Mouse (Mus musculus) c-Kit-positive CD71-negative TER-119-negative erythroid progenitor cells, embryonic 14.5 days (primary cell): ENCODE measurements around the gene Zhx3.

Source experiments
- DNase-seq: peaks from one replicate; pipeline ENCODE4 v3.0.0-alpha.2; 2013; ENCODE audit warnings: low read depth

Gene Zhx3

DNA sequence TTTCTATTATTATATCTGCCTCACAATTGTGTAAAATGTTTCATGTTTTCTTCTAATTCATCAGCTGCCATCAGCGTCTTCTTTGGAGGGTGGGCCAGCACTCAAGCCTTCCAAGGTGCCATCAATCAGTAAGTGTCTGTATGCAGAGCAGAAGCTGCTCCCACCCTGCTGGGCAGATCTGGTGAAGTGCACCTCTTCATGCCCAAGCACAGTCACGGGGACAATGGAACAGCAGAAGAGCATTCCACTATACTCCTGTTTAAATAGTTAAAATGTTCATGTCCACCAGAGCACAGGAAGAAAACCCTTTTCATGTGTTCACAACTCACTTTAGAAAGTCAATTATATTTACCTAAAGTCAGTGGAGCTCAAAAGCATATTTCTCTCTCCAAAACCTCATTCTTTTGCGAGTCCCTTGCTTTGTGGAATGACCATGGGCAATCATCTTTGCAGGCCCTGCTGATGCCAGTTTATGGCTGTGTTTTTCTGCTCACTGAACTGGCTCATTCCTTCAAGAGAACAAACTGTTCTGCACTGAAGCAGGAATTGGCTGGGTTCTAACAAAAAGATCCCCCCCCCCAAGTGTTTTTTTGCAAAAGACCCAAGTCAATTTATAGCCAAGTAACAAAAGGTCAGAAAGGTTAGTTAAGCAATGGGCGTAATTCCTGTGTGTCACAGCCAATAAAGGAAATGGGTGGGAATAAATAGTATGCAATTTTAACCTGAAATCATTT is 67.8 kb downstream of the Zhx3 start:
- no peak for DNase-seq

DNA sequence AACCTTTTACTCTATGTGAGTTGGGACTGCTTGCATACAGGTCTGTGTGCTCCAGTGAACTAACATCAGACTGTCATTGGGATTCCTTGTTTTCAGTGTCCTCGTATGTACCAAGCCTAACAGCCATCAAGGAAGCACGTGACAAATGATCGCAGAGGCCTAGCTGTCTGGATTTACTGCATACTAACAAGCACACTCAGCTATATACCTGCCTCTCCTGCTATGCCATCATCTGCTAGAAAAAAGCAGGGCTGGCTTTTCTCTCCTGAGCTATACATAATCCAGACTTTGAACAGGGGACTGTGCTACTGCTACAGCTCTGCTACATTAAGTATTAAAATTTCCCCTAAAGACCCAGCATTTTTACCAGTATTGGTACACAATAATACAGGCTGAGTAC is 70.5 kb downstream of the Zhx3 start:
- no peak for DNase-seq

DNA sequence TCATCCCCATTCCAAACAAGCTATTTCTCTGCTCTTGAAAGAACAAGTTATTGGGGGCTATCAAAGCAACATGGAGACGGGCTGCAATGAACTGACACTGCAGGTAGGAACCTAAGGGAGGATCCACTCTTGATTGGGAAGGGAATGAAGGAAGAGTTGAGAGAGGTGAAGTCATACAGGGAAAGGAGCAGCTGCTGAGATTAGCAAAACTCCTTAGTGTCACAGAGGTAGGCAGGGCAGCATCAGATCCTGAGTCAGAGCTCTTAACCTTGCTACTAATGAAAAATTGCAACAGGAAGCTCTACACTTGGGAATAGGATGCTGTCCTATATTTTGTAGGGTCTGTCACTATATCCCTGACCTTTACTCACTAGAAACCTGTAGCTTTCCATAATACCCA is 71.8 kb downstream of the Zhx3 start:
- DNase-seq: no peak

- DNase-seq: no peak
Observed at GRCm38 (mm10) chr2:160798206-160798605, 74.6 kb downstream of the Zhx3 start.

DNA sequence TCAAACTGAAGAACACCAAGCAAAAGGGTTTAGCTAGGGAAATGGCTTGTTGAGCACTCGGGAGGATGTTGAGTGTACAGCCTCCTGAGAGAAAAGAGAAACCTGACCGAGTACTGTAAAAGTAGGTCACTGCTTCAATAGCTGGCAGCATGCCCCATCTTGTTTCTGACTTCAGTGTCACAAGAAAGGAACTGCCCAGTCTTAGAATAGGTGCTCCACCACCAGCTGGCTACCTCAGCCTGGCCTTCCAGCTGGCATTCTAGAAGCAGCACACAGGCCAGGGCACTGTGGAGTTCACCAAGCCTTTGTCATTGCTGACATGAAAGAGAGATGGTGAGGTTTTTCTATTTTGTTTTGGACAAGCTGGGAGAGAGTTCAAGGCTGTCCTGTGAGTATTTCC is 75.8 kb downstream of the Zhx3 start:
- no peak for DNase-seq

DNA sequence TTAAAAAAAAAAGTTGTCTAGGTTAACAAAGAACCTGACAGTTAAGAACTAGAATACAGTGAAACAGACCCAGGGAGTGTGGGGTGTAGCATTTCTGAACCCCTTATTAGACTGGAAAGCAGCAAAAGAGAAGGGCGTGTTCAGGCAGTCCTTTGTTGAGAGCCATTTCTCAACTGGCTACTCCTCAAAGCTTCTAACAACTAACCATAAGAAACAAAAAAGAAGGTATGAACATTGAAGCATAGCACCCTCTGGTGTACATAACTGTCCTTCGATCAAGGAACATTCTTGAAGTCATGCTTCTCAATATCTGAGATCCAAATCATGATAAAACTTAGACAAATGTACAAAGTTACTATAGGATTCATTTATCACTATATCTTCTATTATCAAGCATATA is 79.7 kb downstream of the Zhx3 start:
- DNase-seq: no peak

- no peak for DNase-seq
Observed at GRCm38 (mm10) chr2:160789741-160790140, 83.1 kb downstream of the Zhx3 start.

GRCm38 (mm10) chr2:160789046-160789445 is 83.8 kb downstream of the Zhx3 start:
- no peak for DNase-seq

- DNase-seq: no peak
Observed at GRCm38 (mm10) chr2:160786333-160786732, 86.5 kb downstream of the Zhx3 start.

DNA sequence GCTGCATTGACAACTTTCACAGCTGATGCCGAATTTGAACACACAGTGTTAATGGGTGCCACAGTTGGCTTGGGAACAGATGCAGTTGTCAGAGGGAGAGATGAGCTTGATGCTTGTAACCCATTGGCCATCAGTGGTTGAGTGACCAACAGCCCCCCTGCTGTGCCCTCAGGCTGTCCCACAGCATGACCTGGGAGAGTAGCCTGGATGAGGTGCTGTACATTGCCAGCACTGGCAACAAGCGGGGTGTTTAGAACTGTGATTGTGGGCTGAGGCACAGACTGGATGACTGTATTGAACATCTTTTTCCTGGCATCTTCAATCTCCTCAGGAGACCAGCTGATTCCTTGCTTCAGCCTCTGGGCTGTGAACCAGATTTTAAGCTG is 92.0 kb downstream of the Zhx3 start:
- no peak for DNase-seq

DNA sequence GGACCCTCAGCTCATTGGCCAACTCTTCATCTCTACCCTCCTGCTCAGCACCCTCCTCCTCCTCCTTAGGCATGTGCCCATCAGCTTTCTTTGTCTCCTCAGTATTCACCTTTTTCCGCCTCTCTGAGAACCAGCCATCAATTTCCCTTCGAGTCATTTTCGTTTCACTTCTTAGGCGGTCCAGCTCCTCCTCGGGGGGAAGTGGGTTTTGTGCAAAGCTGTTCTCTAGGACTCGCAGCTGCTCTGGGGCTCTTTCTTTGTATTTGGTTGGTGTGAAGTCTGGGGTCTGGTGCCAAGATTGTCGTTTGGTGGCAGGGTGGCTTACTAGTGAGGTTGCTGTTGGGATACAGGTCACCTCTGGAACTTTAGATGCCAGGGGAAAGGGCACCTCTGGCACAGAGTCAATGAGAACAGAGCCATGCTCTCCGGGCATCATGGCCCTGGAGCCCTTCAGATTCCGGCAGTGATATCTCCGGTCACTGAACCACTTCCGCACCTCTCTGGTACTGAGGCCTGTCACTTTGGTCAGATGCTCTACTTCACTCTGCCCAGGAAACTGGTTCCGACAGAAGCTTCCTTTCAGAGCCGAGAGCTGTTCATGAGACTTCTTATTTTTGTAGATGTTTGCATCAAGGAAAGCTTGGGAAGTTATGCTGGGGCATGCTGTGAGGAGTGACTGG is 92.5 kb downstream of the Zhx3 start:
- DNase-seq: no peak

GRCm38 (mm10) chr2:160778034-160778433 is 94.8 kb downstream of the Zhx3 start:
- no peak for DNase-seq

GRCm38 (mm10) chr2:160771325-160772276 is 101.2 kb downstream of the Zhx3 start:
- DNase-seq: no peak

DNA sequence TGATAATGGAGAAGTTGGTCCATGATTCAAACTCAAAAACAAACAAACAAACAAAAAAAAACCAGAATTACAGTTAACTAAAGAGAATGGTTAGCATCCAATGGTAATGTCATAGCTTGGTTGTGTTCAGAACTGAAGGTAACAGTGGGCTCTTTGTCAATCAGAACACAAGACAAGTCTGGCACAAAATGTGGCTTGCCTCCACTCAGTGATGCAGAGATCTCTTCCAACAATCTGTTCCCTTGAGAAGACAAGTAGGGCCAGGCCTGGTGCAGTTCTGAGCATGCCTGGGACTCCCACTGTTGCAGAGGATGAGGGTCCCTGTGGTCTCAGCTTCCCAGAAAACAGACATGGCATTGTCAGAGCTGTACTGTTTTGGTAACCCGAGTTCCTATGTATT is 101.9 kb downstream of the Zhx3 start:
- no peak for DNase-seq

DNA sequence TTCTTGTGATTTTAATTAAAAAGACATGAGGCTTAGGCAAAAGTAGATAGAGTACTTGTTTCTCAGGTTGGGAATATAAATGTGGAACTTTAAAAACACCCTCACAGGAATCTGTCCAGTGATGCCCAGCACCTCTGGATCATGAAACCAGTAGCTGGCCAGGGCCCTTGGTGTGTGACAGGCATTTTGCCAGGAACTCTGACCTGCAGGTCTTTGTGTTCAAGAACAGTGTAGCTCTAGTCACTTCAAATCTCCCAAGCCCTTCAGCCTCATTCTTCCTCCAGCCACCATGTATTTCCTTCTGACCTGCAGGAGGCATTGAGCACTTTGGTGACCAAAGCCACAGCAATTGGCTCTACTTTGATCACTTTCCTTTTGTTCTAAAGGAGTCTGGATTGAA is 102.4 kb downstream of the Zhx3 start:
- DNase-seq: no peak

GRCm38 (mm10) chr2:160768997-160769396 is 103.8 kb downstream of the Zhx3 start:
- no peak for DNase-seq

DNA sequence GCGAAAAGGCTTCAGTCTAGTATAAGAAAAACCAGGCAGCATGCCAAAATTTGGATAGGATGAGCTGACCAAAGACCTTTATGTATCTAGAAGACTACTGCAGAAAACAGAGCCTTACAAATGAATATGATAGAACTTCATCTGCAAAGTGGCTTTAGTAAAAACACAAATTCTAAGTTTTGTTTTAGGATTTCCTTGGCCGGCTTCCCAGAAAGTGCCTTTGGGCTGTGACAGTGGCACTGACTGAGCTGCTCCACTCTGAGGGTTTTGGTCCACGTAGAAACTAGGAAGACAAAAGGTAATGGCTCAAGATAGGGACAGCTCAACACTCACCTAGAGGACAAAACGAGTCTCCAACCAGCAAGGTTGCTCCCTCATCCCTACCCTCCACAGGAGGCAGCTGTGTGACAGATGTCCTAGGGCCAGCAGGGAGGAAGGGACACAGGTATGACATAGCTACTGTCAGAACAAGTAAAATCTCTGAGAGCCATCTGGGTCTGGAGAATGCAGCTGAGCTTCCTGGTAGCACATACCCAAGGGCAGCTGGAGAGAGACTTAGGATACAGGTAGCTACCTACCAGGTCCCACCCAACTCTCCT is 104.6 kb downstream of the Zhx3 start:
- DNase-seq: no peak

DNA sequence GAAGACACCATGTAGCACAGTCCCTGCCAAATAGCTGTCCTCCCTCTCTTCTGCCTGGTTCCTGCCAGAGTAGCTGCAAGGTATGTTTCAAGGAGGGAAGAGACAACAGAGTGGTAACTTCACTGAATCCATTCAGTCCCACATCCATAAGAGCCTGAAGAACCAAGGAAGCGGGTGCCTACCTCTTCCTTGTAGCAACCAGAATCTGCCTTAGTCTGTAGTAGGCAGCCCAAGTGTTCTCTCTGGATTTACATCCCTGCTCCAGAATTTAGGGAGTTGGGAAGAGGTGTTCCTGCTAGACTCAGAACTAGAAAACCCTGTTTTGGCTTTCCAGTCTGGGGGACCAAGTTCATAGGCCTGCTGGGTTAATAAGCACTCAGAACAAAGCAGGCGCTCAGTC is 105.6 kb downstream of the Zhx3 start:
- DNase-seq: no peak

- no peak for DNase-seq
Observed at GRCm38 (mm10) chr2:160766371-160766771, 106.4 kb downstream of the Zhx3 start.

DNA sequence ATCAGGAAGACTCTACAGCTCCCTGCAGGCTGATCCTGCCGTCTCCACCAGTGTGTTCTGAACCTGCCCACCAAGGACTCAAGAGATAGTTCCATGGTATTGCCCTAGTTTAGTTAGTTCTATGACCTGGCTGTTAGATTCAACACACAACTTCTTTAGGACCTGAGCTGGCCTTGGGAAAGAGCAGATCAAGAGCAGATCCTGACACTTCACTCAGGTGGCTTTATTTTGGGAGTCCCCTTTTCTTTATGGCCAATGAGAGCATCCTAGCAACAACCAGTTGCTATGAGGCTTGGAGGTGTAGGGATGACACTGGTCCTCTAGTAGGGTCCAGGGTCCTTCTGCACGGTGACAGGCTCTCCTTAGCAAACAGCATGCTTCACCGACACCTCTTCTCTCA is 107.7 kb downstream of the Zhx3 start:
- DNase-seq: no peak

GRCm38 (mm10) chr2:160764386-160764785 is 108.4 kb downstream of the Zhx3 start:
- no peak for DNase-seq

DNA sequence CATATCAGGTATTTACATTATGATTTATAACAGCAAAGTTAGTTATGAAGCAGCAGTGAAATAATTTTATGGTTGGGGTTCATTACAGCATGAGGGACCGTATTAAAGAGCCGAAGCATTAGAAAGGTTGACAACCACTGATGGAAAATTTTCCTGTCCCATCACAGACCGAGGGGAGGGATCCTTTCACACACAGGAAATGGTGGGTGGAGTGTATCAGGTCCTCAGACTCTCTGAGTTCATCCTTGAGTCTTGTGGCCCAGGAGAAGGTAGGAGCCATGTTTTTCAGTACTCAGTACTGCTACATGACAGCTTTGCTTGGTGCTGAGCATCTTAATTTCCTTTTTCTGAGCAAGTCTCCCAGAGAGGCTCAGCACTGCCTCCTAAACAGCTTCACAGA is 109.0 kb downstream of the Zhx3 start:
- no peak for DNase-seq
